Mouse (Mus musculus): ENCODE data around the gene F8.

F8 gene

DNA sequence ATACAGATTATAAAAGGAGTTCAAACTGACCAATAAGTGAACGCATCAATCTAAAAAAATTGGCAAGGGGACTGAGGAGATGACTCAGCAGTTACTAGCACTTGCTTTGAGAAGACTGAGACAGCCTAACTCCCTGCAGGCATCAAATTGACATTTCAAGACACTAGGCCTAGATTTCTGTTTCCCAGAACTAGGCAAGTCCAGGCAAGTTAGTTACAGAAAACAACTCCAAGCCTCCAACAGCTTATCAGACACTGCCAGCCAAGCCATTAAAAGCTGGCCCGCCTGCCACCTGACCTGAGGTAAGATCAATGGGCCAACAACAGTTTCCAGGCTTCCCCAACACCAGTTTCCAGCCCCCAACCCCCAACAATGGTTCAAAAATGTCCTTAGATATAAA lies 244.7 kb downstream of the F8 start:
- no peak for DNase-seq

- DNase-seq: no peak
Measured at GRCm38 (mm10) chrX:75136938-75137337, 245.5 kb downstream of the F8 start.

DNA sequence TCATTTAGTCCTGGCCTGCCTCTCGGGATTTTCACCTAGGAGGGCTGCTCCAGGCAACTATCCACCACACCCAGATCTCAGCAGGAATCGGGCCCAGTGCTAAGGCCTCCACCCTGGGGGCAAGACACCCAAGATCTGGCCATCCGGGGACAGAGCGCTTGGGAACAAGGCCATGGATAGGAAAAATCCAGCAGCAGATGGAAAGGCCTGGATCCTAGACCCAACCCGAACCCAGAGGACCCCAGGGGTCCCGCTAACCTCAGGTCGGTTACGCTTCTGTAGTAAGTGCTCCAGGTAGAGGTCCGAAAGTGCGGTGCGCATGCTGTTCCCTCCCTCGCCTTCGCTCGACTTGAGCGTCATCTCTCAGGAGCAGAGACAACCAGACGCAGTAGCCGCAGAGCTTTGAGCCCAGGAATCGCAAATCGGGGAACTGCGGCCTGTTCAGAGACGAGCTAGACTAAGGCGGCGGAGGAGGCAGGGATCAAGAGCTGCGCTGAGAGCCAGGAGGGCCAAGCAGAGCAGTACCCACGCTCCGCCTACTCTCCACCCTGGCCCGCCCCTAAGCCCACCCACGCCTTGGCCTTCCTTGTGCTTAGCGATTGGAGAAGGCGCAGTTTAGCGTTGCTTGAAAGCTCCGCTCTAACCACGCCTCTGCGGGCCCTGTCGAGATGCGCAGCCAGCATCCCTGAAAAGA lies 251.8 kb downstream of the F8 start, which contains the start of gene Mpp1:
Gene Mpp1 (minus strand): TSS at position 550 of the 694 bp plus-strand sequence.
- DNase-seq: peak; percentile 85

GRCm38 (mm10) chrX:75129474-75129873 lies 252.9 kb downstream of the F8 start:
- DNase-seq: no peak

GRCm38 (mm10) chrX:75128333-75128980 lies 254.0 kb downstream of the F8 start:
- peak; percentile 29 for DNase-seq

DNA sequence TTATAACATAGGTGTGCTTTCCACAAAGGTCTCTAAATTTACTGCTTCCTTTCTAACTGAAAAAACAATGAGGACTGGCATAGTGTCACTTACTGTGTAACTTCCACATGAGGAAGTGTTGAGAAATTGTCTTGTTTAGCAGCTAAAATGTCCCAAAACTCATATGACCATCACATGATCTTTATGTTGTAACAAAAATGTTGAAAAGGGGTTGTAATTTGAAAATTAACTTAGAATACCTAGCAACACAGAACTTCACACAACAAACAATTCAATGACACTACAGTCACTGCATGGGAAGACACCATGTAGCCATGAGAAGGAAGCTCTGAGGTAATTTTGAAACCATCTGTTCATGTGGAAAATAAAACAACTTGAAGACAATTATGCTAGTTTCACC lies 255.5 kb downstream of the F8 start:
- no peak for DNase-seq

- DNase-seq: no peak
Measured at GRCm38 (mm10) chrX:75125606-75126005, 256.8 kb downstream of the F8 start.

Measured in thymus, postnatal 14 days (tissue).